Mouse (Mus musculus) retina, postnatal 7 days (tissue): ENCODE results near the gene Foxo3.

Experiments
- DNase-seq: peaks from one replicate; pipeline ENCODE4 v3.0.0-alpha.2; 2012; ENCODE audit warnings: low read depth, low spot score

Foxo3 gene

DNA sequence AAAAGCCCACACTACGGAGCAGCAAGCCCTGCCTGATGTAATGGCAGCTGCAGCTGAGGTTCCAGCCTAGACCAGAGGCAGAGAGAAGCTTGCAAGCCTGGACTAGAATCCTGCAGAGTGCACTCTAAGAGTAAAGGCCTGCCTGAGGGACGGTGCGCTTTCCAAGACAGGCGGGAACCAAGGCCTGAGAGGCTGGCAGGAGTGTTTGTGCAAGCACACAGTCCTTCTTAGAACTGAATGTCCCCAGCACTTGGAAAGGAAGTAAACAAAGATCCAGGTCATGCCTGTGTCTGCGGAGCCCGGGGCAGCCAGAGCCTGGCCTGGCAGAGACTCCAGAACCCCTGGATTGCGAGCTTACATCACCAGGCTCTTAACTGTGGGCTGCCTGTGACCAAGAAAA lies 25.4 kb downstream of the Foxo3 start:
- no peak for DNase-seq

DNA sequence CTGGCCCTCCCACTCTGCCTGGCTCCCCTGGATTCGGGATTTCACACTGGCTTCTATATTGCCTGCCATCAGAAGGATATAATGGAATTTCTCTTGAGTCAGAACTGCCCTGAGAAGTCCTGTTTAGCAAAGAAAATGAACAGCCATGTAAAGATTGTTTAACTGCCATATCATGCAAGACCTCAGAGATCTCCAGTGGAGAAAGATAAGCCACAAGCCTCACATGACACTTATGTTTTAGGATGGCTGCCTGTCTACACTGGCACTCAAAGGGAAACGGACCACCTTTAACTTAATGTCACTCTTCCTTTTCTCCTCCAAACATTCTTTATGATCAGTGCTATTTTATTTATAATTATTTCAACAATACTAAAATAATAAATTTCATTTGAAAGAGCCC lies 26.6 kb downstream of the Foxo3 start:
- no peak for DNase-seq

DNA sequence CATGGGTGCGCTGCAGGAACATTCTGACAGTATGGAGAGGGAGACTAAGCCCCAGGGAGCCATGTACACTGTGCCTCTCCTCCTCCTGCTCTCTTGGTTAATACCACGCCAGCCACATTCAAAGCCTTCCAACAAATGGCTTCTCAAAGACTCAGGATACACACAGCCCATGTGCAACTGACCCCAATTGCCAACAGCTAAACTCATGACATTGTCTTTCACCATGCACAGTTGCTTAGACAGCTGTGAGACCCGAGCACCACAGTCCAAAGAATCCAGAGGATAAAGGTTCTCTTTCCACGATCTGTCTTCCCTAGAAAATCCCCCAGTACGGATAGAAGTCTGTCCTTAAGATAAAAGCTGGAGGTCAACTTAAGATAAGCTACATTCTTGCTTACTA lies 27.9 kb downstream of the Foxo3 start:
- DNase-seq, result no peak

DNA sequence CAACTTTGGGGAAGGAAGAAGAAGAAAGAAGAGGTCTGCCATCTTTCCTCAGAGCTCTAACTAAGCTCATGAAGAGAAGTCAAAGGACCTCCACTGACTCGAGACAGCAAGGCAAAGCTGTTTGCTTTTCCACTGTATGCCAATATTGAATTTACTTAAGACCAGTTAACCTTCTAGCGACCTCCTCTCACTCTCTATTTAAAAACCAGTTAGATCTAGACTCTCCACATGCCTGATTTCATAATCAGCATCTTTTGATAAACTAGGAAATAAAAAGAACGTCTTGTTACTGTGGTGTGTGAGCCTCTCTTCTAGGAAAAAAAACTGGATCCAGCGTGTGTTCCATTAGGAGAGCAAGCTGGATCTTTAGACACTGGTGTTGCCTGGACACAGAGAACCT lies 28.4 kb downstream of the Foxo3 start:
- no peak for DNase-seq

DNA sequence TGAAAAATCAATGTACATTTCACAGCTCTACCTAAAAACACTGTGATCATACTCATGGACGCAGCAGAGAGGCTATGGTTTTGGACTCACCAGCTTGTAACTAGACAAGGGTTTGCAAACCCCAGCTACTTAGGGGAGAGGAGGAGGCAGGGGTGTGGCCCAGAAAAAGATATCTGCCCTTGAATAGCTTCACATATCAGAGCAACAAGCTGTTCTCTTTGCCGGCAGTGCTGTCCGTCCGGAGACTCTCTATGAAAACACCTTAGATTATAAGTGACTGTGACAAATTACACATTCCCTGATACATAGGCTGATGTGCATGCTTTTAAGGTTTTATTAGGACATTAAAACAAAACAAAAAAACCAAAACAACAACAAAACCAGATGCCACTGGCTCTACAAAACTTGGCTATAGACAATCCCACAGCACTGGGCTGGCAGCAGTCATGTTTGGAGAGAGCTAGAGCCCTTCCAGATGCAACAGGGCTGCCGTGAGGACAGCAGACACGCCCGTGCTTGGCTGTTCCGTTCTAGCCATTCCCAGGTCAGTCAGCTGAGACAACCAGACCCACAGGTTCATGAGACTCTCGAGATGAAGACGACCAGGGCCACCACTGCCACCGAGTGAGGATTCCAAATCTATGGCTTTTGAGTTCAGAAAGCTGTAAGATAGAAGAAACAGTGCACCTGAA lies 29.3 kb downstream of the Foxo3 start:
- DNase-seq, result no peak

DNA sequence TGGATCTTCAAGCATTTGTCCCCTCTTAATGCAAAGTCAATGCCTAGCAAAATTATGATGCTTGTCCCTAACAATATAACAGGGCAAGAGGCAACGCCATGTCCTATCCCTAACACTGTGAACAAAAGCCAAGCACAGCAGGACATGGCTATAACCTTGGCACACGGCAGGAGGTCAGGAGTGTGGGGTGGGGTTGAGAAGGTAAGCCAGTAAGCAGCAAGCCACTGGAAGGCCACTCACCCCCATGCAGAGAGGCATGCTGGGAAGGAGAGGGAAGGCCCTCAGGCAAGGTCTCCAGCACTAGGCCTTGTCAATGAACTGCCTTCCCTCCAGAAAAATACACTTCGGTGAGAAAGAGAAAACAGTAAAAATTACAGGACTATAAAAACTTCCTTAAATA lies 30.1 kb downstream of the Foxo3 start:
- DNase-seq, result no peak

DNA sequence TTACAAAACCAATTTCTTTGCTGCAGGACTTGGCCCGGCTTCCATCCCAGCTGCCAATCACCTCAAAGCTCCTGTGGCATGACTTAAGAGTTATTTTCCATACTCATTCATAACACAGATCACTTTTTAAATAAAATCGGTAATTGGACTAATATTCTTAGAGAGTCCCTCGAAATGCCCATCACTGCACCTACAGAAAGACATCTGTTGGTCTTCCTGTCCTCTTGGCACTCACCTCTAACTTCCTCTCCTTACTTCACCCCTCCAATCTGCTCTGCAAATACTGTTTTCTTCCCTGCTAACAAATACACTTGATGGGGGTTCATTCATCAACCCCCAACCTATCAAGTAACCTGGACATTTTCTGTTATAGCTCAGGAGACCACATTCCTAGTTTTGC lies 30.9 kb downstream of the Foxo3 start:
- no peak for DNase-seq

DNA sequence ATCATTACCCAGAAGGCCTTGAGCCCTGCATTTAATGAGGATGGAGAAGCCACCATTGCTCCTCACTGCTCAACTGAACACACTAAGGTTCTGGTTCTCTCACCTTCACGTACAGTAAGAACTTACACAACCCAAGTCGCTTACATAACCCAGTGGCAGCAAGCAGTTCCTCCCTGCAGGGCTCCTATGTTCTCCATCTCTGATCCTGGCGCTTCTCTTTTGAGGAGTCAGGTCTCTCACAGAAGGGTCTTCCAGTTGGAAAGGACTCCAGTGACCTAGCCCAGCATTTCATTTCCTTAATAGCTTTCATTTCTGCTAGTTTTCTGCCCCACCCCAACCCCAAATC lies 31.3 kb downstream of the Foxo3 start:
- no peak for DNase-seq

DNA sequence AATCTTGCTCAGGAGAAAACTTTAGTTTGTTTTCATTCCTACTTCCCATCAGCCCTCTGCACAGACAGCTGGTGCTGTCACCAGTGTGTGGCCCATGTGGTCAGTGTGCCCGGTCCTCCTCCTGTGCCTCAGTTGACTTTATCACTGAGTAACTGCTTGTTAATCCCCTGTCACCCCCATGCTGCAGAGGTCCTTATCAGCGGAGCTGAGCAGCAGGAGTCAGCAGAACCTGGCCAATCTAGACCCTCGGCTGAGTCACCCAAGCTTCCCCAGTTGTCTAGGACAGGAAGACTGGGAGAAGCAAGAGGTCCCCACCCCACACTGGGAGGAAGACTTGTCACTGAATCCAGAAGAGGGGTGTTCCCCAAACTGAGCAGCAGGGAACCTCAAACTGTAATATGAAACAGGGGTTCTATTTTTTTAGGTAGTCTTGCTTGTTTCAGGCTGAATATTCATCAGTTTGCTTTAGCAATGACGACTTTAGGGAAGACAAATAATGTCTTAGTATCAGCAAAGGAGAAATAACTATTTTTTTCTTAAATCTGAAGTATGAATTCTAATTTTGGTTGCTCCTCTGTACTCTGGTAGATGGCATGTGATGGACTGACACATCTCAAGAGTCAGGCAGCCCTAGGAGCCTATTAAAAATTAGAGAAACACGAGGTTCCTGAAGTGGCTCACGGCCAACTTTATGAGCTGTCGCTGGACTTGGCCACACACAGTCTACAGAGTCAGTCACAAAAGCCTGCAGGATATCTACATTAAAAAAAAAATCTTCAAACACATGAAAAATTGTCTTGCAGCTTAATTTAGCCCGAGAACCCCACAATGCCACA lies 31.9 kb downstream of the Foxo3 start:
- DNase-seq, result no peak

DNA sequence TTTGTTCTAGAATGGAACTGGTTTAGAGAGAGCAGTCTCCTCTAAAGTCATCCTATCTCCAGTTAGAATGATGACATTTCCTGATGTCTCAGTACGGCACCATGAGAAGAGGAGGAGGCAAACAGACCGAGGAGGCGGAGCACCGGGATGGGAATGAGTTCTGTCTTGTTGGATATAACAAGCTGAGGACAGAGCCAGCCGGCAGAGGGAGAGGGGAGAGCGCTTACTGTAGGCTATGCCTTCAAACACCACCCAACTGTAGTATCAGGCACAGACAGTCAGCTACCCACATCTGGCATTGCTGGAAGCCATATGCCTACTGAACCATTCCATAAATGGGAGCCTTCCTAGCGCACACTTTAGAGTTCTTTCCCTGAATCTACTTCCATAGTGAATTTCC lies 32.6 kb downstream of the Foxo3 start:
- DNase-seq, result no peak

DNA sequence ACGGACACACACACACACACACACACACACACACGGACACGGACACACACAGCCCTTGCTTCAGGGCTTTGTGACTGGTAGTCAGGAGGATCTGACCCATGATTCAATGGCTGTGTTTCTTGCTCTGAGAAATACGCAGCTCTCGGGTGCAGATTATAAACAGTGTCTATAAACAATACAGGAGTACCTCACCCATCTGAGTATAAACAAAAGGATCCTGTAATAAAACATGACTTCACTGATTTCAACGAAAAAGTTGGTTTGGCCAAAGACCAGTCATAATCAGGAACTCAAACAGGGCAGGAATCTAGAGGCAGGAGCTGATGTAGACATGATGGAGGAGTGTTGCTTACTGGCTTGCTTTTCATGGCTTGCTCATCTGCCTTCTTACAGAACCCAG lies 34.1 kb downstream of the Foxo3 start:
- no peak for DNase-seq

DNA sequence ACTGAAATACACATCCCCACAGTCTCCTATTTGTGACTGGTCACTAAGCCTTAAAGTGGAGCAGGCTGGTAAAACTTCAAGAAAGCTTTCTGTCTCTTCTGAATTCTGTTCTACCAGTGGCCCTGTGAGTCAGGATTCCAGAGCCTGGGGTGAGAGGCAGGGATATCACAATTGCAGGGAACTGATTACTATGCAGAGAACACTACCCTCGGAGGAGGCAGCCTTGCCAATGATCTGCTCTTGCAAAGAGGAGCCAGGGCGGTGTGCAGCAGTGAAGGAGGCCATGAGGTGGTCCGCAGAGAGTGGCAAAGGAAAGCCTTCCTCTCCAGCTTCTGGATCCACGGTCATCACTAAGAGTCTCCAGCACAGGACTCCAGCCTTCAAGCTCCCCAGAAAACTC lies 34.8 kb downstream of the Foxo3 start:
- no peak for DNase-seq

DNA sequence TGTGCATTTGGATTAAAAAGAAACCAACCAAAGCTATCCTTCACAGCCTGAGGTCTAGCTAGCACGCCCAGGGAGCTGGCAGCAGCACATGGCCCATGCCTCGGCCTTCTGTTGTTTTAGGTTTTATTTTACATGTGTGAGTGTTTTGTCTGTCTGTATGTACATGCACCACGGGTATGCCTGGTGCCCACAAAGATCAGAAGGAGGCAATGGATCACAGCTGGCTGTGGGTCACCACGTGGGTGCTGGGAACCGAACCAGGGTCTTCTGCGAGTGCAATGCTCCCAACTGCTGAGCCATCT lies 36.8 kb downstream of the Foxo3 start:
- no peak for DNase-seq

DNA sequence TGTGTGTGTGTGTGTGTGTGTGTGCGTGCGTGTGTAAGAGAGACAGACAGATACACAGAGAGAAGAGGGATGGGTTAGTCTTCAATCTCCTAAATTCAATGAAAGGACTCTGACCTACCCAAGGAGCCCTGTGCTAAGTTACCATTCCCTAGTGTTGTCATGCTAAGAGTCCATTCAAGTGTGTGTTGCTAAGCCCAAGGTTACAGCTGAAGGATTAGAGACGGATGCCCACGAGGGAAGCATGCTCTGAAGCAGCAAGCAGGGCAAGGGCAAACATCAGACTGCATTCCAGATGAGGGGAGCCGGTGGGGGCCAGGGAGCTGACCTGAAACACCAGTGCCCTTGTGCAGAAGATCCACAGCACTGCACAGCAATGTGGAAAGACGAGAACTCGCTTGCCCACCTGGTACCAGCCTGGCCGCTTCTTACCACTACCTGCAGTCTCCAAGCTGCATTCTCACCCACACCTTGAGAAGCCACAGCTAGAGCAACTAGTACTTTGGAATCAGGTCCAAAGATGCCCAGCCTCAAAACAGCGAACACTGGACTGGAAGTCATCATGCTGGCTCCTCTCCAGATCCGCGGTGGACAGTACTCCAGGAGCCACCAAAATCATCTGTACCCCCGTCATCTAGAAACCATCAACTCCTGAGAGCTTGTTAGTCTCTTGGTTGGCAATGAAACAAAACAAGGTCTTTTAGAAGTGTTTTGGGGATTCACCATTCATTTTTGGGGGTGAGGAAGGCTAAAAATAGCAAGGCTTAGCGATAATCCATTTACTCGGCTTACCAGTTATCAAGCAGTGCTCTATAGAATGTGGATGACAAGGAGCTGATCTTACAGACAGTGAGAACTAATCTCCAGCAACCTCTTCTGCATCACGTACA lies 37.4 kb downstream of the Foxo3 start:
- DNase-seq, result peak; percentile 44

DNA sequence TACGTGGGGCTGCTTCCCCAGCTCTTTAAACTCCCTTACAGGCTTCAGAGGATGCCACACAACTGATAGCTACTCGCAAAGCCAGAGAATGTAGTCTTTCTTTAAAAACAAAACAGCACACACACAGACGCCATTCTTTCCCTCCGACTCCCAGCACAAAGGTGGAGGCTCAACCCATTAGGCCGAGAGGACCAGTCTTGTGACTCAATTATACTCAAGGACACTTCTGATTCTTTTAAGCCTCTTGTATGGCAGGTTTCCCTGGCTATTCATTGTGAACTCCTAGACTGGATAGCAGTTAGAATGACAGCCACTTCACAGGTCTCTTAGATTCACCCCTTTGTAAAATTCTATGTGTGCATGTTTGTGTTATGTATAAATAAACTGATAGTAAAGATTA lies 38.3 kb downstream of the Foxo3 start:
- DNase-seq, result no peak

DNA sequence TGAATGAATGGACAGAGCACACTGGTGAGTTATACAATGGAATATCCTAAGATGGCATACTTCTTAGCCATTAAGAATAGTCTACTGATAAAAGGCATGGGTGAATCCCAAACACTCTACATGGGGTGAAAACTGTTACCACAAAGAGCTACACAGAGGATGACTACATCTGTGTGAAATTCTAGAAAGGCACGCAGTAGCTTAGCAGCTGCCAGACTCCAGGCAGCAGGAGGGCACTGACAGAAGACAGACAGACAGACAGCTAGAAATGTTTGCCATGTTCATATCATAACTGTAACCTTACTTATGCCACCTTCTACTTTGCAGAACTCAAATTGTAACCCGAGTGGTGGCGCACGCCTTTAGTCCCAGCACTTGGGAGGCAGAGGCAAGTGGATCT lies 39.0 kb downstream of the Foxo3 start:
- DNase-seq, result no peak

DNA sequence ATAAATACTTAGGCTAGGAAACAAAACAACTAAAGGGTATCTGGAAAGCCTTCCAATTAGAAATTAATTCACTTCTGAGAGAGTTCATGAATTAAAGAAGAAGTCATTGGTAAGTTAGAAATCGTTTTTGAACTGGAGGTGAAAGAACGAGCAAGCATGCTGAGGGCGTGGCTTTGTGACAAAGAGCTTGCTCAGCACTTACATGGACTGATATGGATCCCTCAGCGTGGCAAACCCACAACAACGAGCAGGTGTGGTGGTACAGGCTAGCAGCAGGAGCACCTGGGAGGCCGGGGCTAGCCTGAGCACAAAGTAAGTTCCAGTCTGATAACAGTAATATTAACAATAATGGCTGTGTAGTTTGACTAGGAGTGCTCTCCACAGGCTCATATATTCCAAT lies 41.2 kb downstream of the Foxo3 start:
- no peak for DNase-seq

DNA sequence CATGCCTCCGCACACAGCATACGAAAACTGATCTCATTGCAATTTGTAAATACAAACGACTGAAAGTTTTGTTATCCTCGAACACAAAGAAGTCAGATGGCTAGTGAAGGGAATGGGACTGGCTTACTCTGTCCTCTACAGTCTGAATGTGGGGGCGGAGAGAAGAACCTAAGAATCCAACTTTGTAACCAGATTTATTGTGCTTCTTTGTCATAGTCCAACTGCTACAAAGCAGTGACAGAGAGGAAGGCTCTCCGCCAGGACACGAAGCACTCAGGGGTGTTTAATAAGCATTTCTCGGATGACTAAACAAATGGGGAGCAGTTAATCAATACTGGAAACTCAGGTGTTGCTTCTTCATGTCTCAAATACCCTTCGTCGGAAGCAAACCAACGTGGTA lies 43.6 kb downstream of the Foxo3 start:
- no peak for DNase-seq

DNA sequence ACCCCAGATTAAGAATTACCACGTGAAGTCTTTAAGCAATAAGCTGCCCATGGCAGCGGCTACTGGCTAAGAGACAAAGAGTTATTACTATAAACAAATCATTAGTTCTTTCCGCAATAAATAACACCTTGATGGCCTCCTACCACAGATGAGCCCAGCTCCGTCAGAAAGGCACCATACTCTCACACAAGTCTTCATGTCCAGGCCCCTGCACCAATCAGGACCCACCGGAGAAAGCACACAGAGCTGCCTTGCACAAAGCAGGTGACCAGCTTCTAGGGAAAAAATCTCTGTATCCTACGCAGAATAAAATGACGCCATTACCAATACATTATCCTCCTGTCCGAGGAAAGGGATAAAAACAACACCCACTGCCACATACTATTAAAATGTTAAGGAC lies 44.7 kb downstream of the Foxo3 start:
- DNase-seq, result no peak

DNA sequence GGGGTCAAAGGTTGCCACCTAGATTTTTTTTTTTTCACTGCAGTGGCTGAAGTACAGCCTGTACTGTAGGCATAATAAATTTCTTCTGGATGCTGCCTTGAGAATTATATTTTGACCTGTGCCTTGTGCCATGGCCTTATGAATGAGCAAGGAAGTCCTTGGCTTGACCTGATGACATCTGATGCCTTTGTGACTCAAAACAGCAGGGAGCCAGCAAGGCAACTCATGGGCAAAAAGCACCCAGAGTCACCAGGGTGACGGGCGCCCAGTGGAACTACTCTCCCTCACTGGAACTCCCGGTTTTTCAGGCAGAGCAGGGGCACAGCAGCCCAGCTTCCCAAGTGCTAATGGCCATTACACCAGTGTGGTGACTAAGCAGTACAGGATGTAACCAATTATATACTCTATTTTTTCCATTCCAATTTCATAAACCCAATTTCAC lies 45.4 kb downstream of the Foxo3 start:
- no peak for DNase-seq

DNA sequence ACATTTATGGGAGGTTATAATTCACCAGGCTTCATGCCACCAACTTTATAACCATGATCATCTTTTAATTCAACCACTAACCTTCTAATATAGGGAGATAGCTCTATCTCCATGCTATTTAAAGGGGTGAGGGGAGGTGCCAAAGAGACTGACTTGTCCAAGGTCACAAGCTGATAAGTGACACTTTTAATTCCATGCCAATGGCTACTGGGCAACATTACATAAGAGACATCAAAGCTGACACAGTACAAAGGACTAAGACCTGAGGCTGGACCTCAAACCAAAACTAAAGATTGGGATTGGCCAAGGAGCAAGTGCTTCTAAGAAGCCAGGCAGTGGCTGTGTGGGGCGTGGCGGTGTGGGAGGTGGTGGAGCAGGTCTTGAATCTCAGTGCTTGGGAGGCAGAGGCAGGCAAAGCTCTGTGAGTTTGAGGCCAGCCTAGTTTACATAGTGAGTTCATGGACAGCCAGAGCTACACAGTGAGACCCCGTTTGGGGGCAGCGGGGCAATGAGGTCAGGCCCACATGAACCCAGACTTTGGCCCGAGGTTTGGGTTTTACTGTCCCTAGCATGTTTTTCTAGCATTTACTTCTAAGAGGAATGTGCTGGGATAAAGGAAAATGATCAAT lies 46.0 kb downstream of the Foxo3 start:
- DNase-seq, result no peak

DNA sequence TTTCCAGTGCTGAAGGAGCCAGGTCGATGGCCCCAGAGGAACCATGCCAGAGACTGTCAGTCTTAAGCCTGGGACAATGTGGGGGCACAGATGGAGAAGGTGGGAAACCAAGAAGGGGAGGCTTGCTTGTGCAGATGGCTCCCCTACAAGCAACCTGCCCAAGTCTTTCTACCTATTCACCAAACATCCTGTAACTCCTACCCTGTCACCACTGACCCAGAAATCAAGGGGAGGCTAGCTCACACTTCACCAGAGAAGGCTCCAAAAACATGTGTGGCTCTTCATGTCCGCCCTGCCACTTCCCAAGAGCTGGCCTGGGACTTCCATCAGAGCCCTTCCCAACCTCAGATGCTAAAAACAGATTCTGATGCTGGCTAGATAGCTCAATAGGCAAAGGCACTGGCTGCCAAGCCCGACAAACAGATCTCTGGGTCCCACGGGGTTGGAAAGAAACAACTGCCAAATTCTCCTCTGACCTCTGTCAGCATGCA lies 48.8 kb downstream of the Foxo3 start:
- no peak for DNase-seq
